Mouse (Mus musculus): ENCODE measurements around the gene S100a13. TPM values are rescaled to one million over a fixed set of nuclear protein-coding genes. Genes with fewer than 3 reads are reported as not detected.

S100a13 gene
- total RNA-seq, 2 experiments from 2014 or later, result 6.7 to 8.8 TPM

DNA sequence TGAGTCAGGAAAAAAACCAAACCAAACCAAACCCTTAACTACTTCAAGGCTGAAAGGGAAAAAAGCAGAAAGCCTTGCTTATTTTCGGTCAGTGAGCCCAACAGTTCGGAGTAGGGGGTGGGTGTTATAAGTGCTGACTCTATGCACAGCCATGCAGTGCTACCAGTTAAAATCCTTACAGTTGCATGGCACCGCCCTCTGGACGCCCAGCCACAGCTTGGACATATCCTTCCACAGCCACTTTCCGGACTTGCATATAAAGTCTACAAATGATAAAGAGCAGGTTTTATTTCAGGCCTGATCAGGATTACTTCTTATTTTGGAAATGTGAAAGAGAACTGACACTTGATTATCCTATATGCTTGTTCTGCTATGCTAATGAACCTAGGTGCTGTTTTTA lies 9.0 kb upstream of the S100a13 start:
- no peak for ATAC-seq (replicated peaks; ENCODE audit: low FRiP score, poor library complexity, severe bottlenecking)

DNA sequence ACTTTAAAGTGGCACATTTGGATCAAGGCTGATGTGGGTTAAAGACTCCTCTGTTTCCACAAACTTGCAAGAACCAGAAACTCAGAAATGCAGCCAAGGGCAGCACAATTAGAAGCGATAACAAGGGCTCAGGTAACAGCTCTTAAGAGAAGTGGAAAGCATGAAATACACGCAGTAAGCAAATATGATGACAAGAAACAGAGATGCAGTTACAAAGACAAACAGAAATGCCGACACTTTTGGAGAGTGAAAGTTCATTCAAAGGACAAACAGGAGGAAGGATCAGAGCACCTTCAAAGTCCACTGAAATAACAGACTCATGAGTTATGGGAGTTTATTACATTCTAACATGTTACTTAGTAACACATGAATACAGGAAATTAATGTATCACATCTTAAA lies 7.9 kb upstream of the S100a13 start:
- no peak for ATAC-seq (replicated peaks; ENCODE audit: low FRiP score, poor library complexity, severe bottlenecking)

GRCm38 (mm10) chr3:90508287-90508949 lies 5.8 kb upstream of the S100a13 start:
- peak; percentile 3; the same call in 1 of the 2 replicates for ATAC-seq (replicated peaks; ENCODE audit: low FRiP score, poor library complexity, severe bottlenecking)

- ATAC-seq (replicated peaks; ENCODE audit: low FRiP score, poor library complexity, severe bottlenecking), result peak; percentile 82
Measured at GRCm38 (mm10) chr3:90508950-90509746, 5.1 kb upstream of the S100a13 start, which contains the start of gene Chtop. TSS of gene Chtop (minus strand) at chr3:90509498.

DNA sequence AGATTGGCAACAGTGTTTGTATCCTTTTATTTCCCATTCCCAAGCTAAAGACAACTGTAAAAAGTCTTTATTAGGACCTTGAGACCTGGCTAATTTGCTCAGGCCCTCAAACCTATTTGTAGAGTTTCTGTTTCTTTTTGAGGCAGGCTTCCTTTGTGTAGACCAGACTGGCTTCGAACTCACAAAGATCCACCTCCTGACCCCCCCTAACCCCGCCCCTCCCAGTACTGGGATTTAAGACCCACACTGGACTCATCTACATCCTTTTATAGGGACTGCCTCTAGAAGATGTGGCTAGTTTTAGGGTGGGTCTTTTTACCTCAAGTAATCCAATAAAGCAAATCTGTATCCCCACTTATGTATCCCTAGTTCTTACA lies 4.5 kb upstream of the S100a13 start:
- ATAC-seq (replicated peaks; ENCODE audit: low FRiP score, poor library complexity, severe bottlenecking), result no peak

- no peak for ATAC-seq (replicated peaks; ENCODE audit: low FRiP score, poor library complexity, severe bottlenecking)
Measured at GRCm38 (mm10) chr3:90512276-90512675, 2.0 kb upstream of the S100a13 start.

- no peak for ATAC-seq (replicated peaks; ENCODE audit: low FRiP score, poor library complexity, severe bottlenecking)
Measured at GRCm38 (mm10) chr3:90512948-90513642, 1.1 kb upstream of the S100a13 start.

- ATAC-seq (replicated peaks; ENCODE audit: low FRiP score, poor library complexity, severe bottlenecking), result peak; percentile 92
Measured at GRCm38 (mm10) chr3:90514691-90515090, 456 bp downstream of the S100a13 start.

DNA sequence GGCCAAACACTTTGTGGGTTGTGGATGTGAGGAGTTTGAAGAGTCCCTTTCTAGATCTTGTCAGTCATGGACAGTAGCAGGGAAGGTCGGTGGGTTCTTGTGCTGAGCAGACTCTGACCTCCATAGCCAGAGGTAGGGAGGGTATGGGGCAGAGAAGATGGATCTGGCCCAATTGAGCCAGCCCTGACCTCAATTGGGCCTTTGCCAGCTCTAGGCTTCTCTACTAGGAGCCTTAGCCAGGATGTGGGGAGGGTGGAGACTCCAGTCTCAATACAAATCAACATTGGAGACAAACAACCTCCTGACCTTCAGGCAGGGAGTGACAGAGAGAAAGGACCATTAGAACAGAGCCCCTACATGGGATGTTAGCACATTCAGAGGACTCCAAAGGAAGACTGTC lies 1.0 kb downstream of the S100a13 start:
- ATAC-seq (replicated peaks; ENCODE audit: low FRiP score, poor library complexity, severe bottlenecking), result no peak

- no peak for ATAC-seq (replicated peaks; ENCODE audit: low FRiP score, poor library complexity, severe bottlenecking)
Measured at GRCm38 (mm10) chr3:90515789-90516188, 1.6 kb downstream of the S100a13 start.

DNA sequence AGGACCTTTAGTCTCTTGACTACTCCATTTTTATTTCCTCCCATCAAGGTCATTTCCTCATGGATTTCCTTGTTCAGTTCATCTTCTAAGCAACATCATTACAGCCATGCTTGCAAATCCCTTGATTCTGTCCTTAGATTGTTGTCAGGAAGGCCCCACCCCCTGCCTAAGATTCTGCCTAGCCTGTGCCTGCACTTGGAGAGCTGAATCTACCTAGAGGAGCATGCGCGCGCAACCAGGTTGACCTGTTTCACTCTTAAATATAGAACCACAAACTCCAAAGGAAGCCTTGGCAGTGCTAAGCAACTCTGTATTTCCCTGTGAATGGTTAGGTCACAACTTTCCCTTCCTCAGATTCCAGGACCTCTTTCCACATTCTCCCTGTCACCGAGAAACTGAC lies 3.5 kb downstream of the S100a13 start:
- ATAC-seq (replicated peaks; ENCODE audit: low FRiP score, poor library complexity, severe bottlenecking), result no peak

GRCm38 (mm10) chr3:90525421-90525820 lies 11.2 kb downstream of the S100a13 start:
- ATAC-seq (replicated peaks; ENCODE audit: low FRiP score, poor library complexity, severe bottlenecking), result peak; percentile 79

- ATAC-seq (replicated peaks; ENCODE audit: low FRiP score, poor library complexity, severe bottlenecking), result 0 out of 2 replicates have a peak, but pooled peaks have one; percentile 17
Measured at GRCm38 (mm10) chr3:90526076-90526475, 11.8 kb downstream of the S100a13 start.

- peak; percentile 87 for ATAC-seq (replicated peaks; ENCODE audit: low FRiP score, poor library complexity, severe bottlenecking)
Measured at GRCm38 (mm10) chr3:90526580-90526979, 12.3 kb downstream of the S100a13 start, which contains the start of gene S100a14. TSS of gene S100a14 (plus strand) at chr3:90526856.

GRCm38 (mm10) chr3:90527291-90527873 lies 13.1 kb downstream of the S100a13 start:
- no peak for ATAC-seq (replicated peaks; ENCODE audit: low FRiP score, poor library complexity, severe bottlenecking)

DNA sequence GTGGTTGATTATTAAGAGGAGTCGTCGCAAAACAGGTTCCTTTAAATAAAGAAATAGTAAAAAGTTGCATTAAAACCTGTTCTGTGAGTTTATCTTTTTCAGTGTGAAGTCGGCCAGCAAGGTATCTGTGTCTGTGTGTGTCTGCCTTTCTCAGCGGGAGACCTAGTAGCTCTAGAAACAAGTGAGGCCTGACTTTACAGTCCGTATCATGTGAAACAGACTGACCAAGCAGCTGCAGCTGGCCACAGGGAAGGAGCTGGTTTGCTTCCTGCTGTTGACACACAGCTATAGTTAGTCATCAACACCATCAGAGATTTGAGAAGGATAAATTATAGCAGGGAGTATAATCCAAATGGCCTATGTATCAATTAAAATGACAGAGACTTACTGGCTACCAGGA lies 17.5 kb downstream of the S100a13 start:
- ATAC-seq (replicated peaks; ENCODE audit: low FRiP score, poor library complexity, severe bottlenecking), result no peak

GRCm38 (mm10) chr3:90535446-90535845 lies 21.2 kb downstream of the S100a13 start:
- no peak for ATAC-seq (replicated peaks; ENCODE audit: low FRiP score, poor library complexity, severe bottlenecking)

DNA sequence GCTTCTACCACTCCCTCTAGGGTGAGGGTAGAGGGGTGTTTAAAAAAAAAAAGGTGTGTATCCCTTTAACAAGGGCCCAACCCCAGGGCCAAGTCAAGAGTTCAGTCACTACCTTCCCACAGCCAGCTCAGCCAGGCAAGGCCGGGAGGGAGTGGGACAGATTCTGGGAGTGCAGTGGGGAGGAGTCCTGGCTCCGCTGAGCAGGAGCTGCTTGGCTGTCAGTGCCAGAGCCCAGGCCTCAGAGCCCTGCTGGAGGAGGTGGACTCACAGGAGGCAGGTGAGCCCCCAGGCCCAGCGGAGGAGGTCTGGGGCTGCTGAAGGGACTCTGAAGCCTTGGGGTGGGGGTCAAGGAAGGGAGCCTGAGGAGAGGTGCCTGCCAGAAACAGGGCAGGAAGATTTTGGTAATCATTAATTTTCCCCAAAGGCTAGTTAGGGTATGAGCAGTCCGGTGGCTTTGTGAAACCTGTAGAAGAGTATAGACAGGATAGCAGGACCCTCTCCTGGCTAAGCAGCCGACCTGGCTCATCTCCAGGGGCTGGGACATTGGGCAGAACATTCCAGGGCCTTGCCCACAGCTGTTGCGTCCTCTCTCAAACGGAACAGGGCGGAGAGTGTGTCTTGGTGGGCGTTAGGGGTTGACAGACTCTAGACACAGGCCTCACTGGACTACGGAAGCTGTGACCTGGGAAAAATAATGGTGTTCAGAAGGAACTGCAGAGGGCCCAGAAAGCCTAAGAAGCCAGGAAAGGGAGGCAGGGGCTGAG lies 23.1 kb downstream of the S100a13 start, which contains the start of gene S100a16:
TSS of gene S100a16 (plus strand) at position 114 of the 764 bp plus-strand sequence.
- no peak for ATAC-seq (replicated peaks; ENCODE audit: low FRiP score, poor library complexity, severe bottlenecking)

DNA sequence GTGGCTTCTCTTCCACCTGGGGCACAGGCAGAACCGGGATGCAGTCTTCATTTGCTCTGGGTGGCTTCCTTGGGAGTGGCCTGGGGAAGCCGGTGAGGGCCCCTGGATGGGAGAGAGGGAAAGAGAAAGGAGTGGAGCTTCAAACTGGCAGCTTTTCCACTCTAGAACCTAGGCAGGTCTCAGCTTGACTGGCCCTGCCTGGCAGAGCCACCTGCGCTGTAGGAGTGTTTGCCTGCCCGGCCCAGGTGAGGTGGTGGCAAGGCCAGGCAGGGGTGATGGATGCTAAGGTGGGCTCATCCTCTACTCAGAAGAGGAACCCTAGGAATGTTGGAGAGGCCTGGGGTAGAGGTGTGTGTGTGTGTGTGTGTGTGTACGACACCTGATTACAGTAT lies 23.7 kb downstream of the S100a13 start:
- ATAC-seq (replicated peaks; ENCODE audit: low FRiP score, poor library complexity, severe bottlenecking), result no peak

Data from erythroid progenitor cell, adult 5-6 weeks (primary cell).